Mouse (Mus musculus) lung, postnatal 36 days (tissue): ENCODE results near the gene Golt1a.

Source experiments
- DNase-seq: peaks from one replicate; pipeline ENCODE4 v3.0.0; 2022; ENCODE audit warnings: mixed read lengths

The Golt1a gene

DNA sequence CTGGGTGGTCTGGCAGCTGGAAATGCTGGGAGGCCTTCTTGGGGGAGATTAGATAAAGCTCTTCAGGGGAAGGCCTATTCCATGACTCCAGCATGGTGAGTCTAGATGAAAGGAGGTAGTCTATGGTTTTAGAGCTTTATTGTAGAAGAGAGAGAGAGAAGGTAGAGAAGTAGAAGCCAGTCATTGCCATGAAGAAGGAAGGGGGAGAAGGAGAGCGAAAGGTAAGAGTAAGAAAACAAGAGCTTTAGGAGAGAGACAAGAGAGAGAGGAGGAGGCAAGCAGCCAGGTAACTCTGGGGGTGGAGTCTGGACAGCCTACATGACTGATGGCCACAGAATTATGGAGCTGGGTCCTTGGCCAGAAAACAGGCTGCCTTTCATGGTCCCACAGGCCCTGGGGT is 40.6 kb downstream of the Golt1a start, which contains the start of gene Ren1:
Ren1 (plus strand) TSS at position 301 of the 400 bp plus-strand sequence.
- DNase-seq: no peak

DNA sequence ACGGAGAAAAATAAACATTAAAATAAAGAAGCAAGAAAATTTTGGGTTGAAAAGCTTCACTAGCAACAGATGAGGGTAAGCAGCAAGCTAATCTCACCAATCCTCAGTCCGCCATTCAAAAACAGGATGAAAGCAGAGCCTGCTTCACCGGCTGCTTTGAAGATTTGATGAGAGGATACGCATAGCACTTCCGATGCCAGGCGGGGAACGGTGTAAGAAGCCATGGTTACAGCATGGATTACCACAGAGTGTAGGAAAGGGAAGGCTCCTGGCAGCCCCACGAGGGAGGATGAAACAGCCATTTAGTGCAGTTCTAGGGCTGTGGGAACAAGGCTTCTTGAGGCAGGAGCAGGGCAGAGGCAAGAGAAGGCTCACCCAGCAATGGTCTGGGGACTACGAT is 42.2 kb downstream of the Golt1a start:
- DNase-seq: no peak

DNA sequence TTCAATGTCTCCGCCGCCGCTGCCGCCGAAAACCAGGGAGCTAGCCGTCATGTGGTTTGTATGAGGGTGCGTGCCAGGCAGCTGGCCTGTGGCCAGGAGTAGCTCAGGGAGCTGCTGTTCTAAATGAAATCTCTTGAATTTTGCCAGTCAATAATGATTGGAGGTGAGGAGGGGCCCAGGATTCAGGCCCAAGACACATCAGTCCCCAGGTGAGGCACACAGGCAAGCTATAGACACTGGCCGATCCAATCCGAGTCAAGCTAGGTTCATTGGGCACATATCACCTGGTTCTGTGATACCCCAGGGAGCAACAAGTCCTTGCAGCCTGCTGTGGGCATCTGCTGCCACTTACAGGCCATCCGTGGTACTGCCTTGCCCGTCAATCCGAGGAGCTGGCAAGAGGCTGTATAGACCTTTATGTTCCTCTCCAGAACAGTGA is 43.8 kb downstream of the Golt1a start:
- DNase-seq: peak; percentile 84

DNA sequence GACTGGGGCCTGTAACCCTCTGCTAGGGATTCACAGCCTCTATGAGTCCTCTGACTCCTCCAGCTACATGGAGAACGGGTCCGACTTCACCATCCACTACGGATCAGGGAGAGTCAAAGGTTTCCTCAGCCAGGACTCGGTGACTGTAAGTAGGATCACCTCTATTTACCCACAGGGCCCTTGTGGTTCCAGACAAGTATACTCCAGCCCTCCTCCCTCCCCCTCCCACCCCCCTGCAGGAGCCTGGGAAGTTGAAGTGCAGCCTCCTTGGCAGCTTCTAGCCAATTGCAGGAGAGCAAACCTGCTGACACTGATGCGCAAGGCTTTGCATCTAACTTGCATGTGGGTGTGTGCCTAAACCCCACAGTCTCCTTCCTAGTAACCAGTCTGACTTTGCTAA is 45.9 kb downstream of the Golt1a start:
- no peak for DNase-seq

DNA sequence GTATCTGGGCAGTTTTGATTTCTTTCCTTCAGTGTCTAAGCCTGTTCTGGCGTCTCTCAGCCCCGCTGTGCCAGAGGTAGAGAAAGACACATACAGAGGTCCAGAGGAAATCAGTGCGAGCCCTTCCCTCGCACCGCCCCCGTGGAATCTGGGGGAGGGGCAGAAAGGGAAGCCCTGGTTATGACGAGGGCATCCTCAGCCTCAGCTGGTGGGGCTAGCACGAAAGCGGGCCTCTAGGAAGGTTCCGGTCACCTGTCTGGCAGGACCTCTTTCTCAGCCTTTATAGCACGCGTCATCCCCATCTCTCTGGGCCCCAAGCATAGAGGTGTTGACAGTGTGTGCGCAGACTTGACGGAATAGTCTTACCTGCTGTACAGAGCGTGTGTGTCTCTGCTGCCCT is 46.3 kb downstream of the Golt1a start:
- no peak for DNase-seq

DNA sequence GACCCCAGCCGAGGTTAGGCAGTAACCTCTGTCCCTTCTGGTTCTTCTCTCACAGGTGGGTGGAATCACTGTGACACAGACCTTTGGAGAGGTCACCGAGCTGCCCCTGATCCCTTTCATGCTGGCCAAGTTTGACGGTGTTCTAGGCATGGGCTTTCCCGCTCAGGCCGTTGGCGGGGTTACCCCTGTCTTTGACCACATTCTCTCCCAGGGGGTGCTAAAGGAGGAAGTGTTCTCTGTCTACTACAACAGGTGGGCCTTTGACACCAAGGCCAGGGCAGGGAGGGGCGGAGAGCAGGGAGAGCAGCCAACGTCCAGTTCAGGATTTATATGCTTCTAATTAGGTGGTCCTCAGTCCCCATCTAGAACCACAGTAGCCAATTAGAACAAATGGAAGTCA is 46.7 kb downstream of the Golt1a start:
- DNase-seq: no peak

DNA sequence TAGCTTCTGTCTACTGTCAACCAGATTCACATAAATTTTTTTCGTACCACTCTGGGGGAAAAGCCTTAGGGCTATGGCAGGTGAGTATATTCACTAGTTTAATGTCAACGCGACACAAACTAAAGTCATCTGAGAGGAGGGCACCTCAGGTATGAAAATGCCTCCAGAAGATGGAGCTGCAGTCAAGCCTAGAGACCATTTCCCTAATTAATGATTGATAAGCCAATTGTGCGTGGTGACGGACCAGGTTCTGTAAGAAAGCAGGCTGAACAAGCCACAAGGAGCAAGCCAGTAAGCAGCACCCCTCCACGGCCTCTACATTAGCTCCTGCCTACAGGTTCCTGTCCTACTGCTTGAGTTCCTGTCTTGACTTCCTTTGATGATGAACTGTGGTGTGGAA is 51.4 kb downstream of the Golt1a start:
- DNase-seq: no peak

DNA sequence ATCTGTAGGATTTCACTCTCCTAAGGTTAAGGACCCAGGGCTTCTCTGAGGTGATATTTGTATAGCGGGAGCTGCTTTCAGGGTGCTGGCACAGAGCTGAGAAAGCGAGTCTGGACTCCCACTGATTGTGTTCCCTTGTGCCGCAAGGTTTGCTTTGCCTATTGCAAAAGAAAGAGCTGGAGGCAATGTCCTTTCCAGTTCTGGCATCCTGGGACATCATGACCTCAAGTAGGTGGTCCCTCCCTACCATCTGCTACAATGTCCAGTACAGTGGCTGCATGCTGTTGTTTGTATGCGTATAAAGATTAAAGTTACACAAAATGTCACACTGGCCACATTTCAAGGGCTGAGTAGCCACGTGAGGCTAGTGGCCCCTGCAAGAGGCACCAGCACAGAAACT is 52.5 kb downstream of the Golt1a start:
- no peak for DNase-seq

DNA sequence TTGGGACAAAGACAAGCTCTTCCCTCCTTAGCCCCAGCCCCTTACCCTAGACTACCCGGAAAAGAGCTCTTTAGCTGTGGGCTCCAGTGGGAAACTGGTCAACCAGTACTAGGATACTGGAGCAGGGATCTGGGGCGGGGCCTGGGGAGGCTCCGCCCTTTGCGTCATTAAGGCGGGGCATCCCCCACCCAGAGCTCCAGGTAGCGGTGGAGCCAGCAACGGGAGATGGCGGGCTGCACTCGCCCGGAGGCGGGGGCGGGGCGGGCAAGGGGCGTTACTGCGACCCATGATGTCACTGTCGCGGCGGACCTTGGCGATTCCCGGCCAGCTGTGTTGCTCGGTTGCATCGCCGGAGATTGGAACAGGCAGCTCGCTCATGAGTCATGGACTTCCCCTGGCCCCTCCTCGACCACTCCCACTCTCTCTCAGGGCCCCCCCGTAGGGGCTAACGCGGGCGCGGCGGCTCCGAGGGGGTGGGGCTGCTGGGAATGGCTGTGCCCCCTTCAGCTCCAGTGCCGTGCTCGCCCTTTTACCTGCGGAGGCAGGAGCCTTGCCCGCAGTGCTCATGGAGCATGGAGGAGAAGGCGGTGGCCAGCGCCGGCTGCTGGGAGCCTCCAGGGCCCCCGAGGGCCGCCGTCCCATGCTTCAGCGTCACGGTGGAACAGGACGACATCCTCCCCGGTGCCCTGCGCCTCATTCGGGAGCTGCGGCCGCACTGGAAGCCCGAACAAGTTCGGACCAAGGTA is 53.8 kb downstream of the Golt1a start, which contains the start of gene Etnk2:
Etnk2 (plus strand) TSS at position 297 of the 746 bp plus-strand sequence.
- peak; percentile 82 for DNase-seq

DNA sequence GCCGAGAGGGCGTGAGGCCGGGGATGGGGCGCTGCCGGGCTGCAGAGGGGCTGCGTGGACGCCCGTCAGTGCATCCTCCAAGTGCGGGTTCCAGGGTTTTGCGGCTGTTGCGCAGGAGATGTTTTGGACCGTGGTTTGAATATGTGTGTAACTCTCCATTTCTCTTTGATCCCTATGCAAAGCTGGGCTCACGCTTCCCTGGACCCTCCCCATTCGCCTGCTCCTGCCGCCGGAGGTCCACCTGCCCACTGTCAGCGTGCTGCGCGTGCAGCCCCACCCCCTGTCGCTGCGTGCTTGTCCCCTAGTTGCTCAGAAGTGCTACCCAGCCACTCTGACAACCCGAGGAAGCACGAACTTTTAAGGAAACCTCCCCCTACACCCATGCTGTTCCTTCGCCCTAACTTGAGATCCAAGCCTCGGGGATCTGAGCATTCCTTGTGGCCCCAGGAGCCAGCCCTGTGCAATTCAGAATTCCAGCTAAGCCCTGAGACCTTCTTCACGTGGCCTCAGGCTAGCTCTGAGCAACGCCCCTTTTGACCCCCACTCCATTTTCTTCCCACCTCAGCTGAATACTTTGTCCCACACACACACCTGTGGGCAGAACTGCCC is 54.5 kb downstream of the Golt1a start:
- DNase-seq: no peak

DNA sequence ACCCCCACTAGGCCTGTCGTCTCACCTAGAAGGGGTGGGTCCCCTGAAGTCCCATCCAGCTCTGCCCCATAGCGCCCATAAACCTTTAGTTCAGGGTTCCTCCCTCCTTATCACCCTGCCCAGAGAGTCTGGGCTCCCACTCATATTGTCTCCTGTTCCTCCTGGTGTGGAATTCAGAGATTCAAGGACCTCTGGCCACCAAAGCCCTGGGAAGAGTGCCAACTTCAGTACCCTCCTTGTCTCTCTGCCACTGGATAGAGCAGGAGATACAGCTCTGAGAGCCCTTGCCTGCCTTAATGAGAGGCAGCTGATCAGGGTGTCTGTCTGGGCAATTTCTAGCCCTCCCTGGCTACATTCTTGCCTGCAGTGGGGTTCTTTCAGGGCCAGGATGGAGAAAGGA is 55.3 kb downstream of the Golt1a start:
- DNase-seq: no peak

DNA sequence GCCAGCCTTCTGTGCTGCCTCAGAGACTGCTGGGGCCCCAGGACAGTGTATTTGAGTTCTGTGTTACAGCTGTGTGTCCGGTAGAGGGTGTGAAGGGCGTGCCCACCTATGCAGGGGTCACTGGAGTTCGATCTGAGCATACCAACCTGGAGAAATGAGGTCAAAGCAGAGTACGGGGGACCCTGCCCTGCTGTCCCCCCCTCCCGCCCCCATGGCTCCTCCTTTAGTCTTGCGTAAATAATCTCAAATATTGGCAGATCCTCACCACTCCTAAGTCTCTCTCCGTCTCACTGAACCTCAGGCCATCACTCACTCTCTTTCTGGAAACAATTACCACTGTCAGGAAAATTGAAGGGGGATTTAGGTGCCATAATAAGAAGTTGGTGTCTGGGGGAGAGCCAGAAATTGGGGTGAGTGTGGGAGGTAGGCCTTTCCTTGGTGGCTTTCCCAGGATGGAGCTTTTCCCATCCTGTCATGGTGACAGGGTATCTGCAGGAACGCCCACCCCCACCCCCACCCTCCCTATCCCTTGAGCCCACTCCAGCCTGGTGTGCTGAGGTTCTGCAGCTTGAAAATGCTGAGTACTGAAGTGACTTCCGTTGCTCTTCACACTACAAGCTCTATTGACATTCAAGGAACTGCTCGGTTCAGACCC is 57.5 kb downstream of the Golt1a start:
- no peak for DNase-seq

DNA sequence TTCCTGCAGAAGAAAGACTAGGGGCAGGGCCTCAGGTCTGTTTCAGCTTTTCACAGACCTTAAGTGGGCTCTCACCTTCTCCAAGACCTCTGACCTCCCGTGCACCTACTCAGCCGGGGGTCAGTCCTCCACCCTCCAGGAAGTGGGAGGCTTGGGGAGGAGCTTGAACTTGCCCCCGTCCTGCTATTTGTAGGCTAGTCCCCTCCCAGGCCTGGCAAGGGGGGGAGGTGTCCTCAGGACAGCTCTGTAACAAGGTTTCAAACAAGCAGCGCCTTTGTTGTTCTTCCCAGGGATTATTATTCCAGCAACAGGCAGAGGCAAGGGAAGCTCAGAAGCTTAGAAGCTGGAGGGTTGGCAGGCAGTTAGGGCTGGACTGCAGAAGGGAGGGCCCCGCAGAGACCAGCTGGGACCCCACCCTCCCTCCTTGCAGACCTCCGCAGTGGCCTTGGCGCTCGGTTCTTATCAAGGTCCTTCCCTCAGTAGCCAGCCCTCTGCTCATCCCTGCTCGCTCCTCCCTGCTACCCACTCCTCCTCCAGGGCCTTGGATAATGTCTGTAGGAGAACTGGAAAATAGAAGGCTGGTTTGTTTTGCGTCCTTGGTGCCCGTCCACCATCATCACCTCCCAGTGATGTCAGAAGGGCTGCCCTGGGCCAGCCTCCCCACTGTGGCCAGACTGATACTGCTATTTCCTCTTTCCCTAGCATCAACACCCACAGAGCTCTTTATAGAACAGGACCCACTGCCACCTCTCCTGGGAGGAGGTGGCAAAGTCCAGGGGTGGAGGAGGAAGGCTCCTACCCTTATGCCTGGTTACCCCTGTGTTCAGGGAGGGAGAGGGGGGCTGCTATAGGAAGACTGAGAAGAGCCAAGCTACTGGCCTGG is 58.2 kb downstream of the Golt1a start:
- no peak for DNase-seq

DNA sequence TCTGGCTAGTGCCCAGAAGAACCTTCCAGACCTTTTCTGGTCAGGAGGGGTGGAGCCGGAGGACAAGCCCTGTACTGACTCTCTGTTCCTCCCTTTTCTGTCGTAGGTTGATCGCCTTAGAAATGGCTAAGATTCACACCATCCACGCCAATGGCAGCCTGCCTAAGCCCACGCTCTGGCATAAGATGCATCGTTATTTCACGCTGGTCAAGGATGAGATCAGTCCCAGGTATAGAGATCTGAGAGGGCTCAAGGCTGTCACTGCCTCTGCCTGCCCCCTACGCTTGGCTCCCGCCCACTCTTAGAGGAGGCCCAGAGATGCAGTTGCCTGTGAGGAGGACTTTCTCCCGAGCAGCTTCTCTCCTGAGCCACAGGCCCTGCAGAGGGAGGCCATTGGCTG is 59.0 kb downstream of the Golt1a start:
- no peak for DNase-seq

DNA sequence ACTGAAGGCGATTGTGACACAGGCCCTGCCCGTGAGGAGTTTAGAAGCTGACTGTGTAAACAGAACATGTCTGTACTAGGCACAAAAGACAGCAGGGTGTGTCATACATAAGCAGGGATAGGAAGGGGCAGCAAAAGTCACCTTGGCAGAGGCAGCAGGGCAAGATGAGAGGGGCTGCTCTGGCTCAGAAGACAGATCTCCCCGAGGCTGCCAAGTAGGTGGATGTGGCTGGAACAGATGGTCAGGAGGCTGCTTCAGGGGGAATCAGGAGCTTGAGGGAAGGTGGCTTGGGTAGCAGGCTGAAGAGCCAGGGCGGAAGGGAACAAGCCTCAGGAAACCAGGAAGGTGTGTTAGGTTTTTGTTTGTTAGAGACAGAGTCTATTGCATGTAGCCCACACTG is 60.8 kb downstream of the Golt1a start:
- DNase-seq: no peak

DNA sequence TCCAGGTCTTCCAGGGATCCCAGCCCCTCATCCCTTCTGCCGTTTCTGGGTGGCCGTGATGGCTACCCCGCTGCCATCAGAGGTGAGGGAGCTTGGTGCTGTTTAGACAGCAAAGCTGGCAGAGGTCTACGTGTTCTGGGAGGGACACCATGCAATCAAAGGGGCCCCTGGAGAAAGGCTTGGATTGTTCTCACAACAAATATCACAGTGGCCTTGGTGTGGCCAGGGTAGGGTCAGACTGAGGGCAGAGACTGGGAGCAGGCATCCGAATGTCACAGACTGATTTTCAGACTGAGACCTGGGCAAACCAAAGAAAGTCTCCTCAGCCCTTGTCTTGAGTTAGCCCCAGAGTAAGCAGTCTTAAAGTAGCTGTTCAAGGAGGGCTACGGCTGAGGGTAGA is 61.8 kb downstream of the Golt1a start:
- no peak for DNase-seq

DNA sequence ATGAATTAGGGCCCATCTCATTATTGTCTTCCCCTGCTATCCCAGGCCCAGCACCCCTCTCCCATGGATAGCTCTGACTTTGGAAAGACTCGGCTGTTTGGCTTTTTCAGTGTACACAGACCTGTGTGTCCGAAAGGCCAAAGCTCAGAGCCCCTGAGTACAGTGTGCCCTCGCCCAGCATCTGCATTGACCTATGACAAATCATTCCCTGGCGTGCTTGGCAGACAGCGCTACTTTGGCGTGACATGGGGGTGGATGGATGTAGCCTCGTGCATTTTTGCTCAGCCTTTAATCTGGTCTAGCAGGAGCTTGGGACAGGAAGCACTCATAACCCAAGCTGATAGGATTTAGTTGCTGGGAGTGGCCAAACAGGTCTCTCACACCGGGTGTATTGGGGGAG is 62.5 kb downstream of the Golt1a start:
- no peak for DNase-seq
